Mouse (Mus musculus): ENCODE data around the gene Gm28372.

Gm28372 gene

DNA sequence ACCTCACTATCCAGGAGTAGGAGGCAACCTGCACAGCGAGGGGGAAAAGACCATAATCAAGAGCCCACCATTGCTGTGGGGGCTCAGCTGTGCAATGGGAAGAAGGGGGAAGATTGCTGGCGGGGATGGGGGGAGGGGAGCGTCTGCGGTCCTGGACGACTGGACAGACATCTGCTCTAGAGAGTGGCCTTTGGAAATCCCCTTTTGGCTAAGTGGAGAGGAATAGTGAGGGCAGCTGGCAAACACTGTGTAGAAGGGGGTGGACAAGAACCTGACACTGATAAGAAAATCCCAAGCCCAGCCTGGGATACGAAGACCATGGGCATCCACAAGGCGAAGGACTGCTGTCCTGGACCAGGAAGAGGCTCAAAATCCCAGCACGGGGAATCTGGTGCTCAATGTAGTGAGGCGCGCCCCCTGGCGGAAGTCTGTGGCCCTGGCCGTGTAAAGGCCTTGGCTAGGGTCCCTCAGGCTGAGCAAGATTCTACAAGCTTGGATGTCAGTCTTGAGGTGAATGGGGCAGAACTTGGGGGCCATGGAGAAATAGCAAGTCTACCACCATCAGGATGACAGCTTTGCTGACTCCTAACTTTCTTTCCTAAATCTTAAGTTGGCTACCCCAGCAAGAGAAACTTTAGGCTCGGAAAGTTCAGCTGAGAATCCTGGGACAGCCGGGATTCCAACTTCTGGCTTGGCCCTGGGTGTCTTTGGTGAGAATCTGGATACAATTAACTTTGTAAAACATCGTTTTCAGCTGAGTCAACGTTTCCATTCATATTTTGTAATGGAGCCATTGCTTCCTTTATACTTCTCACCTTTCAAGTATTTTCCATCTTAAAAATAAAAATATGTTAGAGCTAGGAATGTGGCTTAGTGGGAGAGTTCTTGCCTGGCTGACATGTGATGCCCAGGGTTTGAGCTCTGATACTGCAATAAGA is 6.8 kb downstream of the Gm28372 start:
- DNase-seq (ENCODE audit: low read depth, low spot score) = peak; percentile 76

DNA sequence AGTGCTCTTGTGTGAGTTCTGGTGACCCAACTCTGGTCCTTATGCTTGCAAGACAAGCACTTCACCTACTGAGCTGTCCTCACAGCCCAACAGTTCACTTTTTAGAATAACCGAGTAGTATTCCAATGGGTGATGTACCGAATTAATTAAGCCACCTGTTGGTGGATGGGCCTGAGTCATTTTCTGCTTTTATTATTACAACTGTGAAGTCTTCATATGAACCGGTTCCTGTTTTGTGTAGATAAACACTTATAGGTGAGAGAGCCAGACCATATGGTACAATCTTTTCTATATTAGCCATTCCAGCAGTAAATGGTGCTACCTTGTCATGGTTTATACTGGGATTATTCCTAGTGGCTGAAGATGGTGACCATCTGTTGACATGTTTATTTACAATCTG is 7.7 kb downstream of the Gm28372 start:
- DNase-seq (ENCODE audit: low read depth, low spot score) = no peak

DNA sequence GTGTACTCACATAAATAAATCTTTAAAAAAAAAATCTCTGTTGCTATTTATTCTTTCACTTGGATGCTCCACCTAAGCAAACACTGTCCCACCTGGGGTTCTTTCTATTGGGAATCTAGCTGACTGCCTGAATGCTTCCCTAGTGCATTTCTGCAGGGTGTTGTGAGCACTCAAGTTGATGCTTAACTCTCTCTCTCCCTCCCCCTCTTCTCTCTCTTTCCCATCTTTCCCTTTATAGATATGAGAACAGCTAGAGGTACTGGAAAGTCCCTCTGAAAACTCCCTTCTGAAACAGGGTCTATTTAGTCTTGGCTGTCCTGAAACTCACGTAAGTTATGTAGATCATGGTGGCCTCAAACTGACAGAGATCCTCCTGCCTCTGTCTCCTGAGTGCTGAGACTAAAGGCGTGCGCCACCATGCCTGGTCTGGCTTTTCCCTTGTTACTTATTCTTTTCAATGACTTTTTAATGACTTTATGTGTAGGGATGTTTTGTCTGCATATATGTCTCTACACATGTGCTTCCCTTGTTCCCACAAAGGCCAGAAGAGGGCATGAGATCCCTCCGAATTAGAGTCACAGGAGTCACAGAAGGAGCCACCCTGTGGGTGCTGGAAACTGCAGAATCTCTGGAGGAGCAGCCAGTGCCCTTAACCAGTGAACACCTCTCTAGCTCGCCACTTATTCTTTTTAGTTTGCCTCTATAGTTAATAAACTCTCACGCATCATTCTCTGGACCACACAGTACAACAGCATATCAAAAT is 9.2 kb downstream of the Gm28372 start:
- DNase-seq (ENCODE audit: low read depth, low spot score) = peak; percentile 20

- DNase-seq (ENCODE audit: low read depth, low spot score) = no peak
Measured at GRCm38 (mm10) chr2:130421781-130422620, 17.0 kb downstream of the Gm28372 start.

GRCm38 (mm10) chr2:130423397-130424125 is 18.5 kb downstream of the Gm28372 start:
- peak; percentile 80 for DNase-seq (ENCODE audit: low read depth, low spot score)

DNA sequence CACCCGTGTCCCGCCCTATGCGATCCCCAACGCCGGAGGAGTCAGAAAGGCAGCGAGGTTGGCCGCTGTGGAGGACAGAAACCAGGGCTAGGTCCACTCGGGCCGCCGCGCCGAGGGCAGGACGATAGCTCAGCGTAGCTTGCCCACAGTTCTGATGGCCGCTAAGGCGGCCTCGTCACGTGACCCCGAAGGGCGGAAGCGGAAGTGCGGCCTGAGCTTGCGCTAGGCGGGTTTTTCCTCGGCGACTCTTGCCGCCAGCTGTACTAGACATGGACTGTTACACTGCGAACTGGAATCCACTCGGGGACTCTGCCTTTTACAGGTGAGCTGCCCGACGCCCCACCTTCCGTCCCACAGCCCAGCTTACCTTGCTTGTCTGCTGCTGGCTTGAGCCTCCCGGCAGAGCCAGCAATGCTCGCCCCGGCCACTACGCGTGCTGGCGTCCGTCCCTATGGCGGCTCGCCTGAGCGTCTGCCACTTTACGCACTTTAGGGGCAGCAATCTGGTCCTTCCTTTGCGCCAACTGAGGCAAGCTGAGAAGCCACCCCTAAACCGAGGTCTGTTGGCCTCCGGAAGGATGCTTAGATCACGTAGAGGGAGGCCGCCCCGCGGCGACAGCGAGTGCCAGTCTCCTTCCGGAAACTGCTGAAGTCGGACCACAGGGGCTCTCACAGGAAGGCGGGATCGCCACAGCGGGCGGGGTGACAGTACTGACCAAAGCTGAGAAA is 19.3 kb downstream of the Gm28372 start, which contains the start of the genes Vps16 and Pced1a:
Gene Vps16, plus strand, starts transcription at position 214 of the 728 bp plus-strand sequence.
Gene Pced1a, minus strand, starts transcription at position 576 of the 728 bp plus-strand sequence.
- DNase-seq (ENCODE audit: low read depth, low spot score) = peak; percentile 83

DNA sequence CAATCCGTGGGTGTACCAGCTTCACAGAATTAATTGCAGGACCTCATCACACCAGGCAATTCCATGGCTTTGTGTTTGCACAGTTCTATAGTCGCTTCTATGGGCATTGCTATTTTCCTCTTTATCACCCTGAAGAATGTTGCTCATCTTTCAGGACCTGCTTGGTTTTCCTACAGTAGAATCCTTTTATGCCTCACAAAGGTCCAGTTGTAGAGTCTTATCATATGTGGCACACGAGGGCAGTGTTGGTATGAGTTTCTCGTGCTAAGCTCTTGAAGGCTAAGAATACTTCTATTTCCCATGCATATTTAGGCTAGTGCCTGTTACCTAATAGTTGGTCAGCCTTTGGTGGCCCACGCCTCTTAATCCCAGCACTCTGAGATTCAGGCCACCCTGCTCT is 20.1 kb downstream of the Gm28372 start:
- no peak for DNase-seq (ENCODE audit: low read depth, low spot score)

GRCm38 (mm10) chr2:130429851-130430250 is 24.8 kb downstream of the Gm28372 start:
- no peak for DNase-seq (ENCODE audit: low read depth, low spot score)

DNA sequence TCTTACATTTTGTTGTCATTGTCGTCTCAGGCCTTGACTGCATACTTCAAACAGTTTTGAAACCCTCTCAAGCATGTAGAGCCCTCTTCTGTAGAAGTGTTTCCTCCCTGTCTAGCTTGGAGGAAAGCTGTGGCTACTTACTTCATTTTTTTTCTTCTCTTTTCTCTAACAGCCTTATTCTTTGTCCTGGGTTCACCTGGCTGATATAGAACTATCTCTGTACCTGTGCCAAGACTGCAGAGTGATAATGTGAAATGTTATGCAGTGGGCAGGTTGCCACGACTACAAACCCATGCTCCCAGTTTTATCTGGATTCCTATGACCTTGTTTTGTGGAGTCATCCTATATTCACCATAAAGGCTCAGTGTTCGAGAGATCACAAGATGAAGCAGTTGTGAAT is 25.4 kb downstream of the Gm28372 start:
- no peak for DNase-seq (ENCODE audit: low read depth, low spot score)

- DNase-seq (ENCODE audit: low read depth, low spot score) = no peak
Measured at GRCm38 (mm10) chr2:130432157-130432556, 27.1 kb downstream of the Gm28372 start.

GRCm38 (mm10) chr2:130433152-130433551 is 28.1 kb downstream of the Gm28372 start:
- peak; percentile 67 for DNase-seq (ENCODE audit: low read depth, low spot score)

- DNase-seq (ENCODE audit: low read depth, low spot score) = no peak
Measured at GRCm38 (mm10) chr2:130436769-130437168, 31.7 kb downstream of the Gm28372 start.

GRCm38 (mm10) chr2:130438861-130439260 is 33.8 kb downstream of the Gm28372 start:
- DNase-seq (ENCODE audit: low read depth, low spot score) = no peak

GRCm38 (mm10) chr2:130439840-130440480 is 34.9 kb downstream of the Gm28372 start:
- DNase-seq (ENCODE audit: low read depth, low spot score) = no peak

DNA sequence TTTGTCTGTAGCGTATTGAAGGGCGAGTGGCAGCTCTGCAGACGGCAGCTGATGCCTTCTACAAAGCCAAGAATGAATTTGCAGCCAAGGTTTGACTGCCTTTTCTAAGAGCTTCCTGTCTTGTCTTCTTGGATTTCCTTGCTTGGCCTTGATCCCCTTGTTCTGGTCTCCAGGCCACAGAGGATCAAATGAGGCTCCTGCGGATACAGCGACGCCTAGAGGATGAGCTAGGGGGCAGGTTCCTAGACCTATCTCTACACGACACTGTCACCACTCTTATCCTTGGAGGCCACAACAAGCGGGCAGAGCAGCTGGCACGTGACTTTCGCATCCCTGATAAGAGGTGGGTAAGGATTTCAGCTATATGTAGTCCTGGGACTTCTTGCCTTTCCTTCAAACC is 37.1 kb downstream of the Gm28372 start:
- peak; percentile 16 for DNase-seq (ENCODE audit: low read depth, low spot score)

DNA sequence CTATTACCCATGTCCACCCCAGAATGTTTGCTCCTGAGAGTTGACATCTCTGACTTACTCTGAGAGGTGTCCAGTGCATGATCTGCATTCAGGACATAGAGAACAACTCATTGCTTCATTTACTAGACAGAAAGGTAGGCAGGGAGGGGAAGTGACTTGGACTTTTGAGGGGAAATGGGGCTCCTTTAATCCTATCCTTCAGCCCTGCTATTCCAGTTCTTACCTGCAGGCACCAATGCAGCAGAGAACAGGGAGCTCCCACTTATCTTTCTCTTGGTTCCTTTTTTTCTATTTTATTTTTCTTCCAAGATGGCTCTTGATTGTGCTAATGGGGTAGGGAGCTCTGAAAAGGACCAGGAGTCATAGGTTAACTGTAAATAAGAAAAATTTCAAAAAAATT is 43.4 kb downstream of the Gm28372 start:
- DNase-seq (ENCODE audit: low read depth, low spot score) = no peak

GRCm38 (mm10) chr2:130449021-130449793 is 44.2 kb downstream of the Gm28372 start:
- DNase-seq (ENCODE audit: low read depth, low spot score) = peak; percentile 11

DNA sequence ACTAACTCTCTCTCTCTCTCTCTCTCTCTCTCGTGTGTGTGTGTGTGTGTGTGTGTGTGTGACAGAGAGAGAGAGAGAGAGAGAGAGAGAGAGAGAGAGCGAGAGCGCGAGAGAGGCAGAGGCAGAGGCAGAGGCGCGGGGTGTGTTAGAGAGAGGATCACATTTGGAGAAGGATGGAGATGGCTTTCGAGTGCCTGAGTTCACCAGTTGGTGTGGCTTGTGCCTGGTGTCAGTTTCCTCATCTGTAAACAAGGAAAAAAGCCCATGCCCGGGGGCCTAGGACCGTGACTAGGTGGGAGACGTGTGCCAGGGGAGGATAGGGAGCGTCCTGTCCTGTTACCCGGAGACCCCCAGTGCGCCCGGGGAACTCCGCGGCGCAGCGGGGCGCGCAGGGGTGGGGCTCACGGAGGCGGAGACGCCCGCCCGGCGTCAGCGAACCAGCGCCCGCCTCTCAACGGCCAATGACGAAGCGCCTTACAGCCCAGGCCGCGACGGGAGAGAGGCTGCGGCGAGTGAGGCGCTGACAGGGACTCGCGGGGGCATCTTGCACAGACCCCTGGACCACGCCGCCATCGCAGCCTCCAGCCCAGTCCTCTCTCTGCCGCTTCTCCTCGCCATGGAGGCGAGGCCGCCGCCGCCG is 44.9 kb downstream of the Gm28372 start, which contains the start of gene Ptpra:
Gene Ptpra, plus strand, starts transcription at position 485 of the 640 bp plus-strand sequence.
- DNase-seq (ENCODE audit: low read depth, low spot score) = peak; percentile 80

Measured in ES-CJ7 (cell line).